Mouse (Mus musculus): Measurements from ENCODE around the gene Arhgap42. TPM values are rescaled to one million over a fixed set of nuclear protein-coding genes. Genes with fewer than 3 reads are reported as not detected.
A peak's percentile ranks its signal among the peaks of the same experiment; 100 is the strongest.

The Arhgap42 gene
- polyA plus RNA-seq, 1 experiment from 2014 or later: 37.9 TPM

DNA sequence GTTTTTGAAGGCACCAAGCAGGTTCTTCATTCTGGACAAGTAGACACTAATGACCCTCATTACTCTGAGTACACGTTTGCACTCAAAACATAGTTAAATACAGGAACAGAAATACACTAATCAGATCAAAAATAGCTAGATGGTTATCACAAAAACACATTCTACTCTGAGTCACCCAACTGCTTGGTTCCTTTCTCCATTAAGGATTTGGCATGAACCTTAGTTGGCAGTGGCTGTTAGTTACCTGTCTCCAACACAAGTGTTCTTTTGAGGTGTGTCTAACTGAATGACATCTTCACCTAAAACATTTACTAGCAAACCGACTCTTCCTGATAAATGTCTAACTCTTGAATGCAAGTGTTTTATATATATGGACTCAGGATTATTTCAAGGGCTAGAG, 64.0 kb downstream of the Arhgap42 start:
- ATAC-seq (no peak), DNase-seq (ENCODE audit: low spot score) (no peak)
- H3K9me3 ChIP-seq (ENCODE audit: low read length): no peaks in the 10 kb centered on the region
- H3K4me3 ChIP-seq (ENCODE audit: low read depth, low read length): no peak overlapping the region
- H3K36me3 ChIP-seq (ENCODE audit: insufficient read depth, low read length): no peaks in the 10 kb centered on the region
- H3K4me2 ChIP-seq (replicated peaks; ENCODE audit: low read depth, low read length): no peak overlapping the region
- TF ChIP-seq CTCF (IDR thresholded peaks at IDR 0.05) (no peak), EP300 (IDR thresholded peaks at IDR 0.05) (no peak)
- no peaks in the 10 kb centered on the region for H3K4me1 ChIP-seq (ENCODE audit: insufficient read depth, low read depth, low read length)
- WGBS: 53% methylated on average over 2 of the region's 2 CpGs
- H3K27me3 ChIP-seq (replicated peaks; ENCODE audit: insufficient read depth, low read length): no peaks in the 10 kb centered on the region
- no peak overlapping the region for H3K9ac ChIP-seq (replicated peaks; ENCODE audit: low read depth)
- no peak overlapping the region for H3K27ac ChIP-seq (ENCODE audit: low read length)

DNA sequence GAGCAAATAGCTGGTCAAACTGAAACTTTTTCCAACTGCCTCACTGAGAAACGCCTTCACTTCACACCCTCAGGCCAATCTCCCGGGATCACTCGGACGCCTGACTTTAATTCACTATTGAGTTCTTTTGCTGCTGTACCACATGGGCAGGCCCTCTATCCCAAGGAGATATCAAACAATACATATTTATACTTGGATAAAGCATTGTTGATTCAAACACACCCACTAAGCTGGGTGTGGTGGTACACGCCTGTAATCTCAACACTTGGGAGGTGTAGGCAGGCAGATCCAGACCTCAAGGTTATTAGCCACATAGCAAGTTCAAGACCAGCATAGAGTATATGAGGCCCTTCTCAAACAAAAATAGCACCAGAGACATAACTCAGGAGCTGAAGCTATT, 64.7 kb downstream of the Arhgap42 start:
- H3K4me2 ChIP-seq (replicated peaks; ENCODE audit: low read depth, low read length): no peak overlapping the region
- no peak overlapping the region for H3K4me3 ChIP-seq (ENCODE audit: low read depth, low read length)
- no peaks in the 10 kb centered on the region for H3K36me3 ChIP-seq (ENCODE audit: insufficient read depth, low read length)
- WGBS: 73% methylated on average over 5 of the region's 5 CpGs
- H3K9me3 ChIP-seq (ENCODE audit: low read length): no peaks in the 10 kb centered on the region
- DNase-seq (ENCODE audit: low spot score): no peak
- H3K27me3 ChIP-seq (replicated peaks; ENCODE audit: insufficient read depth, low read length): no peaks in the 10 kb centered on the region
- peak; percentile 26; the same call in 1 of the 2 replicates for ATAC-seq
- H3K4me1 ChIP-seq (ENCODE audit: insufficient read depth, low read depth, low read length): no peaks in the 10 kb centered on the region
- TF ChIP-seq EP300 (IDR thresholded peaks at IDR 0.05) (no peak), CTCF (IDR thresholded peaks at IDR 0.05) (no peak)
- no peak overlapping the region for H3K27ac ChIP-seq (ENCODE audit: low read length)
- no peak overlapping the region for H3K9ac ChIP-seq (replicated peaks; ENCODE audit: low read depth)

DNA sequence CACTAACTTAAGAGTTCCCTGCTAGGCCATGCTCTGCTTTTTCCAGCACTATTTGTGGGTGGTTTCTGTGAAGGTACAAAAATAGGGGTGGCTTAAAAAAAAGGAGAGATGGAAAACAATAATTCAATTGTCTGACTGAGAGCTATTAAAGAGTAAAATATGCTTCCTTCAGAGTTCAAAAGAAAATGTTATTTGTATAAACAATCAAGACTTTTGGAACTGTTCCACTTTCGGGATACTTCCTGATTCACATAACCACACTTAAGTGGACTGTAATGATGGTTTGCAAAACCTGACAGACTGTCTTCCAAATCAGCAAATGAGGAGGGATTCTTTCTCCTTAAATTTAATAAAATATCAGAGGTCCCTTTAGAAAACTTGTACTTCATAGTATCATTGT, 65.8 kb downstream of the Arhgap42 start:
- H3K4me1 ChIP-seq (ENCODE audit: insufficient read depth, low read depth, low read length): no peaks in the 10 kb centered on the region
- H3K27me3 ChIP-seq (replicated peaks; ENCODE audit: insufficient read depth, low read length): no peaks in the 10 kb centered on the region
- H3K4me2 ChIP-seq (replicated peaks; ENCODE audit: low read depth, low read length): no peak overlapping the region
- DNase-seq (ENCODE audit: low spot score) (peak; percentile 57), ATAC-seq (no peak)
- no peaks in the 10 kb centered on the region for H3K9me3 ChIP-seq (ENCODE audit: low read length)
- H3K27ac ChIP-seq (ENCODE audit: low read length): 0 out of 2 replicates have a peak overlapping the region, but pooled peaks have one; percentile 11
- TF ChIP-seq EP300 (IDR thresholded peaks at IDR 0.05) (no peak), CTCF (IDR thresholded peaks at IDR 0.05) (no peak)
- 4% methylated on average over 1 of the region's 1 CpGs for WGBS
- no peak overlapping the region for H3K4me3 ChIP-seq (ENCODE audit: low read depth, low read length)
- no peaks in the 10 kb centered on the region for H3K36me3 ChIP-seq (ENCODE audit: insufficient read depth, low read length)
- H3K9ac ChIP-seq (replicated peaks; ENCODE audit: low read depth): no peak overlapping the region

DNA sequence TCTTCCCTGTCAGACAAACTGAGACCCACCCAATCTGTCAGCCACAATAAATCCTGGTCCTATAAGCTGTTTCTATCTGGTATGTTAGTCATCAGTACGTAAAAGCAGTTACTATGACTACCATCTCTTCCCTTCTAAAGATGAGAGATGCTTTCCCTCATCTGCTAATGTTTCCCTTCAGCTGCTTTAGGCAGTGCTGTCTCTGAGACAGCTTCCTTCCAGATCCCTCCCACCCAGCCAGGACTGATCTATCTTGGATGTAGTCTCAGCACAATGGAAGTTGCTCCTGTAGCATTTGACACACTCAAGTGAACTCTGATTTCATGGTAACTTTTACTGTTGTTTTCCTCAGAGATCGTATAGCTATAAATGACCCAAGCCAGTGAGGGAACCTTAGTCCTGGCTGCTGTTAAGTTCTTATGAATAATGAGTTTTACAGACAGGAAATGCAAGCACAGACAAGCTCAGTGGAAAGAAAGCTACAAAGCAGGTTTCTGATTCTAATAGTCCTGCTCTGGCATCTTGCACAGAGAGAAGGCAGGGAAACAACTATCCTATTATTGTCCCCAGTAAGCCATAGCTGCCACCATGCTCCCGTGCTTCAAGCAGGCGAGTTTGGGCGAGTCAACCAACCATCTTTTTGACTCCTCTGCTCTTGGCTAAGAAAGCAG, 67.6 kb downstream of the Arhgap42 start:
- WGBS: 67% methylated on average over 5 of the region's 5 CpGs
- no peak overlapping the region for H3K4me2 ChIP-seq (replicated peaks; ENCODE audit: low read depth, low read length)
- no peak overlapping the region for H3K9ac ChIP-seq (replicated peaks; ENCODE audit: low read depth)
- H3K9me3 ChIP-seq (ENCODE audit: low read length): no peaks in the 10 kb centered on the region
- TF ChIP-seq CTCF (IDR thresholded peaks at IDR 0.05) (no peak), EP300 (IDR thresholded peaks at IDR 0.05) (no peak)
- 0 out of 2 replicates have a peak, but pooled peaks have one; percentile 17 for ATAC-seq
- no peaks in the 10 kb centered on the region for H3K4me1 ChIP-seq (ENCODE audit: insufficient read depth, low read depth, low read length)
- H3K4me3 ChIP-seq (ENCODE audit: low read depth, low read length): no peak overlapping the region
- no peaks in the 10 kb centered on the region for H3K27me3 ChIP-seq (replicated peaks; ENCODE audit: insufficient read depth, low read length)
- H3K27ac ChIP-seq (ENCODE audit: low read length): no peak overlapping the region
- DNase-seq (ENCODE audit: low spot score): no peak
- H3K36me3 ChIP-seq (ENCODE audit: insufficient read depth, low read length): no peaks in the 10 kb centered on the region

DNA sequence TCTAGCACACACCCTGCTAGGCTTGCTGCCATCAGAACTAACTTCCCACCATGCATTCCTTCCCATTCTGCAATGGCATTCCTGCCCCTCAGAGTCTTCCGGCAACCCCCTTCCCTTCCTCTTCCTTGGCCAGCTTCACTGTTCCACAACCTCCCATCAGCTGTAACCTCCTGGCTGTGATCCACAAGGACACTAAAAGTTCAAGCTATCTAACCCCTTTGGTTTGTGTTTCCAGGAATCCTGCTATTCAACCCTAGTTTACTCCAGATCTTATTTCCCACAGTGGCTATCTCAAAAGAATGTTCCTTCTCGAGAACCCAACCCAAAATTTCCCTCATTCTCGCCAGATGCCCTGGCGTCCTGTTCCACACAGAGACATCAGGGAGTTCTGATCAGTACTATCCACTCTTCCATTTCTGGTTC, 73.2 kb downstream of the Arhgap42 start:
- ATAC-seq (peak; percentile 90), DNase-seq (ENCODE audit: low spot score) (peak; percentile 83)
- 33% methylated on average over 4 of the region's 4 CpGs for WGBS

DNA sequence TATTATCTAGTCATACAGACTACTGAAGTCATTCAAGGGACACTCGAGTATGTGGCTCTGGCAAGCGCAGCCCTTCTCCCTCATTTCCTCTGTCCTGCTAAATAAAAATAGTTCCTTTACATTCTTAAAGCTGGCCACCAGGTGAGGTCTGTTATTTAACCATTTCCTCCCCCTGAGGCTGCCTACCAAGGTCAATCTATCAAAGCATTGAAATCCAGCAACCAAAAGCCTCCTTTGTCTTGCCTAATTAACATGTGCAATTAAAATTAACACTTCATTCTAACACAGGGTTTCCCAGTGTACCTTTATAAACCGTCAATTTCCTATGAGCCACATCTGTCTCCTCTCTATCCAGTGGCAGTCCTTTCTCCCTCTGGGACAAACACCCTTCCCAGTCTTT, 78.2 kb downstream of the Arhgap42 start:
- Histone ChIP-seq H3K9me3 (ENCODE audit: low read length) (no peaks in the 10 kb centered on the region), H3K36me3 (ENCODE audit: insufficient read depth, low read length) (no peaks in the 10 kb centered on the region), H3K9ac (replicated peaks; ENCODE audit: low read depth) (no peak overlapping the region), H3K4me1 (ENCODE audit: insufficient read depth, low read depth, low read length) (peaks cover 9% of the 10 kb centered on the region; the same call in 1 of the 2 replicates), H3K27me3 (replicated peaks; ENCODE audit: insufficient read depth, low read length) (no peaks in the 10 kb centered on the region), H3K4me2 (replicated peaks; ENCODE audit: low read depth, low read length) (no peak overlapping the region), H3K27ac (ENCODE audit: low read length) (no peak overlapping the region), H3K4me3 (ENCODE audit: low read depth, low read length) (no peak overlapping the region)
- WGBS: 42% methylated on average over 3 of the region's 3 CpGs
- TF ChIP-seq CTCF (IDR thresholded peaks at IDR 0.05) (no peak), EP300 (IDR thresholded peaks at IDR 0.05) (no peak)
- no peak for DNase-seq (ENCODE audit: low spot score)
- no peak for ATAC-seq

More for the DNA sequence above, 73.2 kb downstream of the Arhgap42 start:
- H3K36me3 ChIP-seq (ENCODE audit: insufficient read depth, low read length): no peaks in the 10 kb centered on the region
- H3K27me3 ChIP-seq (replicated peaks; ENCODE audit: insufficient read depth, low read length): no peaks in the 10 kb centered on the region
- no peak overlapping the region for H3K4me2 ChIP-seq (replicated peaks; ENCODE audit: low read depth, low read length)
- peaks cover 6% of the 10 kb centered on the region; the same call in 1 of the 2 replicates for H3K4me1 ChIP-seq (ENCODE audit: insufficient read depth, low read depth, low read length)
- H3K9ac ChIP-seq (replicated peaks; ENCODE audit: low read depth): no peak overlapping the region
- peak; percentile 85 for TF ChIP-seq EP300 (IDR thresholded peaks at IDR 0.05)
- TF ChIP-seq CTCF (IDR thresholded peaks at IDR 0.05): no peak
- peak overlapping the region; percentile 68; the same call in 1 of the 2 replicates for H3K27ac ChIP-seq (ENCODE audit: low read length)
- no peaks in the 10 kb centered on the region for H3K9me3 ChIP-seq (ENCODE audit: low read length)
- no peak overlapping the region for H3K4me3 ChIP-seq (ENCODE audit: low read depth, low read length)

Data from lung, postnatal 0 days (tissue).